Mouse (Mus musculus): Measurements from ENCODE around the gene Tspan5. TPM values are rescaled to one million over a fixed set of nuclear protein-coding genes. Genes with fewer than 3 reads are reported as not detected.

Gene Tspan5
- polyA plus RNA-seq, 1 experiment, result 52.0 TPM

- no peak overlapping the region for H3K4me3 ChIP-seq (ENCODE audit: insufficient read depth, low read length)
- no peak overlapping the region for H3K27ac ChIP-seq (ENCODE audit: insufficient read depth, low read length)
- 0 out of 2 replicates have a peak, but pooled peaks cover 2% of the 10 kb centered on the region for H3K4me1 ChIP-seq (ENCODE audit: control insufficient read depth, insufficient read depth, low read length)
- TF ChIP-seq CTCF (IDR thresholded peaks at IDR 0.05; ENCODE audit: borderline replicate concordance, insufficient read depth, low read length), result no peak
- TF ChIP-seq POLR2A (IDR thresholded peaks at IDR 0.05; ENCODE audit: low read depth, low read length), result no peak
Observed at GRCm38 (mm10) chr3:138783859-138784640, 42.1 kb downstream of the Tspan5 start.

- no peak overlapping the region for H3K27ac ChIP-seq (ENCODE audit: insufficient read depth, low read length)
- 0 out of 2 replicates have a peak, but pooled peaks cover 2% of the 10 kb centered on the region for H3K4me1 ChIP-seq (ENCODE audit: control insufficient read depth, insufficient read depth, low read length)
- TF ChIP-seq CTCF (IDR thresholded peaks at IDR 0.05; ENCODE audit: borderline replicate concordance, insufficient read depth, low read length), result no peak
- TF ChIP-seq POLR2A (IDR thresholded peaks at IDR 0.05; ENCODE audit: low read depth, low read length), result no peak
- no peak overlapping the region for H3K4me3 ChIP-seq (ENCODE audit: insufficient read depth, low read length)
Observed at GRCm38 (mm10) chr3:138784641-138785025, 42.6 kb downstream of the Tspan5 start.

- TF ChIP-seq POLR2A (IDR thresholded peaks at IDR 0.05; ENCODE audit: low read depth, low read length) (no peak), CTCF (IDR thresholded peaks at IDR 0.05; ENCODE audit: borderline replicate concordance, insufficient read depth, low read length) (no peak)
- H3K4me1 ChIP-seq (ENCODE audit: control insufficient read depth, insufficient read depth, low read length), result no peaks in the 10 kb centered on the region
Observed at GRCm38 (mm10) chr3:138787758-138788488, 45.9 kb downstream of the Tspan5 start.

GRCm38 (mm10) chr3:138788489-138788850, 46.5 kb downstream of the Tspan5 start:
- no peak overlapping the region for H3K4me3 ChIP-seq (ENCODE audit: insufficient read depth, low read length)
- H3K27ac ChIP-seq (ENCODE audit: insufficient read depth, low read length), result no peak overlapping the region
- TF ChIP-seq CTCF (IDR thresholded peaks at IDR 0.05; ENCODE audit: borderline replicate concordance, insufficient read depth, low read length), result no peak
- no peak for TF ChIP-seq POLR2A (IDR thresholded peaks at IDR 0.05; ENCODE audit: low read depth, low read length)
- H3K4me1 ChIP-seq (ENCODE audit: control insufficient read depth, insufficient read depth, low read length), result no peaks in the 10 kb centered on the region

More at GRCm38 (mm10) chr3:138787758-138788488, 45.9 kb downstream of the Tspan5 start:
- no peak overlapping the region for H3K27ac ChIP-seq (ENCODE audit: insufficient read depth, low read length)
- no peak overlapping the region for H3K4me3 ChIP-seq (ENCODE audit: insufficient read depth, low read length)

- TF ChIP-seq POLR2A (IDR thresholded peaks at IDR 0.05; ENCODE audit: low read depth, low read length), result no peak
- TF ChIP-seq CTCF (IDR thresholded peaks at IDR 0.05; ENCODE audit: borderline replicate concordance, insufficient read depth, low read length), result no peak
- Histone ChIP-seq H3K4me3 (ENCODE audit: insufficient read depth, low read length) (no peak overlapping the region), H3K27ac (ENCODE audit: insufficient read depth, low read length) (no peak overlapping the region), H3K4me1 (ENCODE audit: control insufficient read depth, insufficient read depth, low read length) (no peaks in the 10 kb centered on the region)
Observed at GRCm38 (mm10) chr3:138789275-138789674, 47.3 kb downstream of the Tspan5 start.

DNA sequence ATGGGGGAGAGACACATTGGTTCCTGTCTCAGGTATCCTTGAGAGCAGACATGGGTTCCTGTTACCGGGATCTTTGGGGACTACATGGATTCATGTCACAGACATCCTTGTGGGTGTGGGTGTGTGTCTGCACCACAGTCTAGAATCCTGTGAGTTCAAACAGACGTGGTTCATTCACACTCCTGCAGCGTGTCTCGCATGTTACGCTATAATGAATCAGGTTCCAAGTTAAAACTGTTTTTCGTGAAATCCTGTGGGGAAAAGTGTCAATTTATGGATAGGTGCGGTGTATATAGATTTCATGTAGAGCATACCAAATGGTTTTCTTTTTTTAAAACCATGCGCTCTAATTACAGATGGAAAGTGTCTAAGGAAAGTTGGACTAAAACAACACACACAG, 52.5 kb downstream of the Tspan5 start:
- Histone ChIP-seq H3K27ac (ENCODE audit: insufficient read depth, low read length) (no peak overlapping the region), H3K4me1 (ENCODE audit: control insufficient read depth, insufficient read depth, low read length) (no peaks in the 10 kb centered on the region), H3K4me3 (ENCODE audit: insufficient read depth, low read length) (no peak overlapping the region)
- TF ChIP-seq CTCF (IDR thresholded peaks at IDR 0.05; ENCODE audit: borderline replicate concordance, insufficient read depth, low read length), result no peak
- no peak for TF ChIP-seq POLR2A (IDR thresholded peaks at IDR 0.05; ENCODE audit: low read depth, low read length)

DNA sequence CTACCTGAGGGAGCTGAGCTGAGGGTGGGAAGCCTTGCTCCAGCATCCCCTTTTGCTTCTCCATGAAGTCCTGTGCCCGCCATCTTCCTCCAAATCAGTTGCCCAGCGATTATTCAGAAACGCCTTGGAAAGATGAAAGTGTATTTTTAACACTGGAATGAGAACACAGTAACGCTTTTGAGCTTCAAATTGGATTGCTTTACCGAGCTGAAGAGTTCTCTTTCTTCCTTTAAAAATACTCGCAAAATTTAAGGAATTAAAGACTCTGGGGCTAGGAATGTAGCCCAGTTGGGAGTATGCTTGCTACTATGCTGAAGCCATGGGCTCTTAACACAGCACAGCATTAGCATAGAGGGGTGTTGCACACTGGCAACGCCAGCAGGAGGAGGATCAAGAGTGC, 54.0 kb downstream of the Tspan5 start:
- TF ChIP-seq POLR2A (IDR thresholded peaks at IDR 0.05; ENCODE audit: low read depth, low read length), result no peak
- TF ChIP-seq CTCF (IDR thresholded peaks at IDR 0.05; ENCODE audit: borderline replicate concordance, insufficient read depth, low read length), result no peak
- no peaks in the 10 kb centered on the region for H3K4me1 ChIP-seq (ENCODE audit: control insufficient read depth, insufficient read depth, low read length)

GRCm38 (mm10) chr3:138796583-138796982, 54.6 kb downstream of the Tspan5 start:
- H3K4me3 ChIP-seq (ENCODE audit: insufficient read depth, low read length), result no peak overlapping the region
- H3K27ac ChIP-seq (ENCODE audit: insufficient read depth, low read length), result no peak overlapping the region
- no peak for TF ChIP-seq POLR2A (IDR thresholded peaks at IDR 0.05; ENCODE audit: low read depth, low read length)
- H3K4me1 ChIP-seq (ENCODE audit: control insufficient read depth, insufficient read depth, low read length), result no peaks in the 10 kb centered on the region

More for the DNA sequence above, 54.0 kb downstream of the Tspan5 start:
- Histone ChIP-seq H3K4me3 (ENCODE audit: insufficient read depth, low read length) (no peak overlapping the region), H3K27ac (ENCODE audit: insufficient read depth, low read length) (no peak overlapping the region)

DNA sequence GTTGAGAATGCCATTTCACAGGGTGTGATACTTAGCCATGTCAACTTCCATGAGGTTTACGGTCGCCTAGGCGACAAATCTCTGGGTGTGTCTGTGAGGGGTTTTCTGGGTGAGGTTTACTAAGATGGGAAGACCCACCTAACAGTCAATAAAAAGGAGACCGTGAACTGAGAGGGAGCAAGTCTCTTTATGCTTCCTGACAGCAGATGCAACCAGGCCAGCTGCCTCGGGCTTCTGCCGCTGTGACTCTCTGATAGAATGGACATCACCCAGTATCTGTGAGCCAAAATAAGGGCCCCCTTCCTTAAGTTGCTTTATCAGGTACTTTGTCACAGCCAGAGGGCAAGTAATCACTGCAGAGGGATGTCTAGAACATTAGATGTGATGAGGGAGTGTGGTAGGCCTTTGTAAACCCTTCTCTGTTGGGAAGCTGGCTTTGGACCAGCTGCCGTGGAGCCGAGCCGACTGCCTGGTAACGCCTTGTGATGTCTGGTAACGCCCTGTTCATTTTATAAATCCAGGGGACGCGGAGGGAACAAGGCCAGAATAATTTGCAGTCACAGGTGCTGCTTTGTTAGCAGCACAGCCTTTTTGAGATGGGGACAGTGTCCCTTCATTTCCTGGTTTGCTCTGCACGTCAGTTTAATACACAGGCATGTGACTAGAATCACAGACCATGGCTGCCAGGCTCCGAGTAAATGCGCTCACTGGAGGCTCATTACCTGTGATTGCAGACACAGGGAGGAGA, 58.8 kb downstream of the Tspan5 start:
- no peak for TF ChIP-seq CTCF (IDR thresholded peaks at IDR 0.05; ENCODE audit: borderline replicate concordance, insufficient read depth, low read length)
- TF ChIP-seq POLR2A (IDR thresholded peaks at IDR 0.05; ENCODE audit: low read depth, low read length), result no peak
- Histone ChIP-seq H3K4me1 (ENCODE audit: control insufficient read depth, insufficient read depth, low read length) (peaks cover 5% of the 10 kb centered on the region; the same call in 1 of the 2 replicates), H3K27ac (ENCODE audit: insufficient read depth, low read length) (no peak overlapping the region), H3K4me3 (ENCODE audit: insufficient read depth, low read length) (no peak overlapping the region)
